Mouse (Mus musculus): Measurements from ENCODE around the gene Cobl. TPM values are rescaled to one million over a fixed set of nuclear protein-coding genes. Genes with fewer than 3 reads are reported as not detected.

Cobl gene
- polyA plus RNA-seq, 1 experiment from 2014 or later: 4.6 TPM

- ATAC-seq (no peak), DNase-seq (ENCODE audit: low spot score) (no peak)
- Histone ChIP-seq H3K27me3 (replicated peaks; ENCODE audit: control insufficient read depth, insufficient read depth, low read length) (no peaks in the 10 kb centered on the region), H3K4me2 (ENCODE audit: low read length) (no peak overlapping the region), H3K4me1 (ENCODE audit: control insufficient read depth, insufficient read depth, low read length) (no peaks in the 10 kb centered on the region; the same call in 1 of the 2 replicates), H3K9me3 (replicated peaks; ENCODE audit: control insufficient read depth, low read length) (no peaks in the 10 kb centered on the region), H3K4me3 (ENCODE audit: low read depth, low read length) (no peak overlapping the region), H3K27ac (ENCODE audit: low read depth, low read length) (no peak overlapping the region), H3K36me3 (ENCODE audit: control insufficient read depth, insufficient read depth, low read length) (no peaks in the 10 kb centered on the region), H3K9ac (ENCODE audit: low read length) (no peak overlapping the region)
- WGBS: 21% methylated on average over 3 of the region's 3 CpGs
These were observed 28.9 kb downstream of the Cobl start for GRCm38 (mm10) chr11:12435905-12436304.

DNA sequence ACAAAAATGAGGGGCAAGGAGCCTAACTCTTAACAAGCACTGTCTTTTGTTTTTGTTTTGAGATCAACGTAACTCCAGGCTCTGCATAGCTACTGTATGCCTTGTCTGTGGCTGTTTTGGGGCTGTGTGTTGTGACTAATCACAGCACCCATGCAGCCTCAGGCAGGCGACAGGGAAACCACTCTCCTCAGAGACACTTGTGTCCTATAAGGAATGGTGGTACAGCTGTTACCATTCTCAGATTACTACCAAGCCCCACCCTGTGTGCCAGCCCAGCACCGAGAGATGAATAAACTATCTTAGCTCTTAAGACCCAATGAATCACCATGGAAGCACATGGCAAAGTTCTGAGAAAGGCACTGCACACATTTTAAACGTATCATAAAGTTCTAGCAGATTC is 29.7 kb downstream of the Cobl start:
- H3K4me1 ChIP-seq (ENCODE audit: control insufficient read depth, insufficient read depth, low read length): peaks cover 4% of the 10 kb centered on the region; the same call in 1 of the 2 replicates
- no peaks in the 10 kb centered on the region for H3K9me3 ChIP-seq (replicated peaks; ENCODE audit: control insufficient read depth, low read length)
- ATAC-seq: no peak
- H3K27ac ChIP-seq (ENCODE audit: low read depth, low read length): no peak overlapping the region
- no peak overlapping the region for H3K4me2 ChIP-seq (ENCODE audit: low read length)
- H3K9ac ChIP-seq (ENCODE audit: low read length): no peak overlapping the region
- no peak for DNase-seq (ENCODE audit: low spot score)
- whole genome bisulfite sequencing: 53% methylated on average over 4 of the region's 4 CpGs
- no peaks in the 10 kb centered on the region for H3K27me3 ChIP-seq (replicated peaks; ENCODE audit: control insufficient read depth, insufficient read depth, low read length)
- H3K4me3 ChIP-seq (ENCODE audit: low read depth, low read length): no peak overlapping the region
- H3K36me3 ChIP-seq (ENCODE audit: control insufficient read depth, insufficient read depth, low read length): no peaks in the 10 kb centered on the region

GRCm38 (mm10) chr11:12434597-12434996 is 30.2 kb downstream of the Cobl start:
- no peak overlapping the region for H3K27ac ChIP-seq (ENCODE audit: low read depth, low read length)
- DNase-seq (ENCODE audit: low spot score) (no peak), ATAC-seq (peak; percentile 45; the same call in 1 of the 2 replicates)
- no peaks in the 10 kb centered on the region for H3K27me3 ChIP-seq (replicated peaks; ENCODE audit: control insufficient read depth, insufficient read depth, low read length)
- H3K4me1 ChIP-seq (ENCODE audit: control insufficient read depth, insufficient read depth, low read length): peaks cover 4% of the 10 kb centered on the region; the same call in 1 of the 2 replicates
- H3K4me2 ChIP-seq (ENCODE audit: low read length): no peak overlapping the region
- no peak overlapping the region for H3K4me3 ChIP-seq (ENCODE audit: low read depth, low read length)
- 54% methylated on average over 4 of the region's 4 CpGs for WGBS
- no peak overlapping the region for H3K9ac ChIP-seq (ENCODE audit: low read length)
- no peaks in the 10 kb centered on the region for H3K9me3 ChIP-seq (replicated peaks; ENCODE audit: control insufficient read depth, low read length)
- no peaks in the 10 kb centered on the region for H3K36me3 ChIP-seq (ENCODE audit: control insufficient read depth, insufficient read depth, low read length)

GRCm38 (mm10) chr11:12431911-12432310 is 32.8 kb downstream of the Cobl start:
- H3K9me3 ChIP-seq (replicated peaks; ENCODE audit: control insufficient read depth, low read length): no peaks in the 10 kb centered on the region
- DNase-seq (ENCODE audit: low spot score) (no peak), ATAC-seq (no peak)
- H3K4me1 ChIP-seq (ENCODE audit: control insufficient read depth, insufficient read depth, low read length): peaks cover 4% of the 10 kb centered on the region; the same call in 1 of the 2 replicates
- H3K4me2 ChIP-seq (ENCODE audit: low read length): no peak overlapping the region
- no peaks in the 10 kb centered on the region for H3K27me3 ChIP-seq (replicated peaks; ENCODE audit: control insufficient read depth, insufficient read depth, low read length)
- no peak overlapping the region for H3K9ac ChIP-seq (ENCODE audit: low read length)
- 94% methylated on average over 2 of the region's 2 CpGs for WGBS
- H3K27ac ChIP-seq (ENCODE audit: low read depth, low read length): no peak overlapping the region
- H3K4me3 ChIP-seq (ENCODE audit: low read depth, low read length): no peak overlapping the region
- H3K36me3 ChIP-seq (ENCODE audit: control insufficient read depth, insufficient read depth, low read length): no peaks in the 10 kb centered on the region

DNA sequence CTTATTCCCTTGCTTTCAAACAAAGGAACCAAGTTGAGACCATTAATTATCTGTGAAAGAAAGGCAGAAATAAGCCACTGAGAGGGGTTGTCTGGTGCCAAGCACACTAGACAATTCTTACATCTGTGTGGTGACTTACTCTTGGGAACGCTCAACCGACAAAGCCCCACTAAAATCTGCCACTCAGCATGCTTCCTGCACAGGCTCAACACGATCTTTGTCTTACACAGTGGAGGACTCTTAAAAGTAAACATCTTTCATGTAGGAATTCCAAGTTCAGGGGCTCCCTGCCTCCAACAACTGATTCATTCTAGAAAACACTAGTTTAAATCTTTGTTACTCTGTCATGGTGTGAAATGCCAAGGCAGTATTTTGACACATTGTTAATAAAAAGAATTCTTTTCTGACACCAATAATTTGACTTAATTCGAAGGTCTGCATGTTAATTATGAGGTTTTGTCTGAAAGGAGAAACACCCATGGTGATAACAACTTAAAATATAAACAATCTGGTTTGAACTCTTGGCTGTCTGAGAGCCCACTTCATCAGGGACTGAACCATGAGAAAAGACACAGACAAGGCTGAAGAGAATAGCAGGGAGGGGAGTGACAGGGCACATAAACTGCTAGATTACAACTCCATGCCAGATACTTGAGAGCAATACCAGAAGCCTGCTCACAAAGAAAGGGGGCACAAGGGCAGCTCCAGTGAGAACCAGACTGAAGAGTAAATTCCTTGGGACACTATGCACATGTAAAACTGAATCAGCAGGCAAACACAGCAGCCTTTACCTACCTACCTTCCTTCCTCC is 34.3 kb downstream of the Cobl start:
- DNase-seq (ENCODE audit: low spot score) (peak; percentile 60), ATAC-seq (peak; percentile 81)
- Histone ChIP-seq H3K4me2 (ENCODE audit: low read length) (no peak overlapping the region), H3K27me3 (replicated peaks; ENCODE audit: control insufficient read depth, insufficient read depth, low read length) (0 out of 2 replicates have a peak, but pooled peaks cover 4% of the 10 kb centered on the region), H3K9me3 (replicated peaks; ENCODE audit: control insufficient read depth, low read length) (no peaks in the 10 kb centered on the region), H3K36me3 (ENCODE audit: control insufficient read depth, insufficient read depth, low read length) (no peaks in the 10 kb centered on the region), H3K27ac (ENCODE audit: low read depth, low read length) (no peak overlapping the region), H3K4me1 (ENCODE audit: control insufficient read depth, insufficient read depth, low read length) (peaks cover 4% of the 10 kb centered on the region; the same call in 1 of the 2 replicates), H3K9ac (ENCODE audit: low read length) (no peak overlapping the region), H3K4me3 (ENCODE audit: low read depth, low read length) (no peak overlapping the region)
- WGBS: 8% methylated on average over 4 of the region's 4 CpGs

- H3K4me3 ChIP-seq (ENCODE audit: low read depth, low read length): no peak overlapping the region
- no peak overlapping the region for H3K4me2 ChIP-seq (ENCODE audit: low read length)
- H3K36me3 ChIP-seq (ENCODE audit: control insufficient read depth, insufficient read depth, low read length): no peaks in the 10 kb centered on the region
- ATAC-seq (no peak), DNase-seq (ENCODE audit: low spot score) (no peak)
- WGBS: 82% methylated on average over 5 of the region's 5 CpGs
- no peak overlapping the region for H3K27ac ChIP-seq (ENCODE audit: low read depth, low read length)
- 0 out of 2 replicates have a peak, but pooled peaks cover 4% of the 10 kb centered on the region for H3K27me3 ChIP-seq (replicated peaks; ENCODE audit: control insufficient read depth, insufficient read depth, low read length)
- H3K4me1 ChIP-seq (ENCODE audit: control insufficient read depth, insufficient read depth, low read length): peaks cover 4% of the 10 kb centered on the region; the same call in 1 of the 2 replicates
- H3K9me3 ChIP-seq (replicated peaks; ENCODE audit: control insufficient read depth, low read length): no peaks in the 10 kb centered on the region
- H3K9ac ChIP-seq (ENCODE audit: low read length): no peak overlapping the region
These were observed 38.0 kb downstream of the Cobl start for GRCm38 (mm10) chr11:12426746-12427145.

DNA sequence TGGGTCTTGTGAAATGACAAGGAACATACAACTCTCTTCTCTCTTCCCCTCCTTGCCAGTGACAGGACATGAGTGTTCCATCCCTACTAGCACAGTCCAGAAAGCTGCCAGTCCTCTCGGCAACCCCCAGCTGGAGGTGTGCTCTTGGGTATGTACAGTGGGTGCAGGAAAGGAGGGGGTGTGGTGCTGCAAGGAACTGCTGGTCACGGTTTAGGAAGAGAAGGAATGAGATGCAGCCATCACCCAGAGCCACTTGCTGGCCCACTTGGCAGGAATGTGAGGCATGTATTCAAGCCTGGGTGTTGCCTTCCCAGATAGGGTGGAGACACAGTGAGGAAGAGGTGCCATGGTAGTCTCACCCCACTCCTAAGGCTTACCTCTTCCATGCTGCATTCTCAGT is 40.6 kb downstream of the Cobl start:
- no peak overlapping the region for H3K4me3 ChIP-seq (ENCODE audit: low read depth, low read length)
- no peaks in the 10 kb centered on the region for H3K9me3 ChIP-seq (replicated peaks; ENCODE audit: control insufficient read depth, low read length)
- H3K27me3 ChIP-seq (replicated peaks; ENCODE audit: control insufficient read depth, insufficient read depth, low read length): 0 out of 2 replicates have a peak, but pooled peaks cover 4% of the 10 kb centered on the region
- no peak overlapping the region for H3K9ac ChIP-seq (ENCODE audit: low read length)
- no peaks in the 10 kb centered on the region for H3K36me3 ChIP-seq (ENCODE audit: control insufficient read depth, insufficient read depth, low read length)
- no peak overlapping the region for H3K4me2 ChIP-seq (ENCODE audit: low read length)
- H3K4me1 ChIP-seq (ENCODE audit: control insufficient read depth, insufficient read depth, low read length): no peaks in the 10 kb centered on the region
- 92% methylated on average over 2 of the region's 2 CpGs for WGBS
- ATAC-seq (no peak), DNase-seq (ENCODE audit: low spot score) (no peak)
- no peak overlapping the region for H3K27ac ChIP-seq (ENCODE audit: low read depth, low read length)

DNA sequence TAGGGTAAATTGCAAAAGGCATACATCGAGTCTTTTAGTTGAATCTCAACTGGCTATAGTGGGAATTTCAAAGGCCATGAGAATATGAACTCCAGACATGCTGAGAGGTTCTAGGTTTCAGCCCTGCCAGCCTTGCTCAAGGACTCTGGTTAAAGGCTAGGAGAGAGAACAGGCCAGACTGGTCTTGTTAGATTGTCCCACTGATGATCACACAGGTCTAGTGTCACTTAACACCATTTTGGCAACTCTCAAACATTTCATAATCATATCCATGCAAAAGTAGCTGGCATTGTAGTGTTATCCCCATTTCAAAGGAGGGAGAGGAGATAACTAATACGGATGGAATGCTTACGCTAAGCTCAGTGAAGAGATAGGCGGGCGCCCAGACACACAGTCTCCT is 43.6 kb downstream of the Cobl start:
- Histone ChIP-seq H3K4me2 (ENCODE audit: low read length) (no peak overlapping the region), H3K27ac (ENCODE audit: low read depth, low read length) (no peak overlapping the region), H3K9me3 (replicated peaks; ENCODE audit: control insufficient read depth, low read length) (no peaks in the 10 kb centered on the region), H3K27me3 (replicated peaks; ENCODE audit: control insufficient read depth, insufficient read depth, low read length) (0 out of 2 replicates have a peak, but pooled peaks cover 4% of the 10 kb centered on the region), H3K4me1 (ENCODE audit: control insufficient read depth, insufficient read depth, low read length) (0 out of 2 replicates have a peak, but pooled peaks cover 2% of the 10 kb centered on the region), H3K9ac (ENCODE audit: low read length) (no peak overlapping the region), H3K4me3 (ENCODE audit: low read depth, low read length) (no peak overlapping the region), H3K36me3 (ENCODE audit: control insufficient read depth, insufficient read depth, low read length) (no peaks in the 10 kb centered on the region)
- DNase-seq (ENCODE audit: low spot score) (no peak), ATAC-seq (no peak)
- 95% methylated on average over 5 of the region's 5 CpGs for WGBS

GRCm38 (mm10) chr11:12420146-12420545 is 44.6 kb downstream of the Cobl start:
- no peak overlapping the region for H3K27ac ChIP-seq (ENCODE audit: low read depth, low read length)
- H3K9ac ChIP-seq (ENCODE audit: low read length): no peak overlapping the region
- H3K27me3 ChIP-seq (replicated peaks; ENCODE audit: control insufficient read depth, insufficient read depth, low read length): no peaks in the 10 kb centered on the region
- peaks cover 7% of the 10 kb centered on the region; the same call in 1 of the 2 replicates for H3K4me1 ChIP-seq (ENCODE audit: control insufficient read depth, insufficient read depth, low read length)
- H3K4me2 ChIP-seq (ENCODE audit: low read length): no peak overlapping the region
- WGBS: 88% methylated on average over 3 of the region's 3 CpGs
- H3K36me3 ChIP-seq (ENCODE audit: control insufficient read depth, insufficient read depth, low read length): no peaks in the 10 kb centered on the region
- H3K9me3 ChIP-seq (replicated peaks; ENCODE audit: control insufficient read depth, low read length): no peaks in the 10 kb centered on the region
- DNase-seq (ENCODE audit: low spot score) (no peak), ATAC-seq (no peak)
- no peak overlapping the region for H3K4me3 ChIP-seq (ENCODE audit: low read depth, low read length)
